Mouse (Mus musculus) midbrain, embryonic 10.5 days (tissue): ENCODE results near the gene Hus1b. TPM values are rescaled to one million over a fixed set of nuclear protein-coding genes. Genes with fewer than 3 reads are reported as not detected.
A peak's percentile ranks its signal among the peaks of the same experiment; 100 is the strongest.

Experiments used
- DNase-seq: peaks from one replicate; pipeline ENCODE4 v3.0.0-alpha.2; 2017; ENCODE audit warnings: low spot score
- H3K27ac ChIP-seq: fragments of 300-500 bp; sonication (generic); replicated peaks from 2 replicates; pipeline ENCODE4 v1.5.1; 2016; ENCODE audit warnings: mild to moderate bottlenecking
- H3K27me3 ChIP-seq: fragments of 300-500 bp; sonication (generic); 2 replicates; pipeline ENCODE4 v1.6.1; 2016; ENCODE audit warnings: low read depth, mild to moderate bottlenecking; ENCODE audit not compliant: poor library complexity, severe bottlenecking
- H3K36me3 ChIP-seq: fragments of 300-500 bp; sonication (generic); 2 replicates; pipeline ENCODE4 v1.6.1; 2016; ENCODE audit warnings: mild to moderate bottlenecking, moderate library complexity
- H3K4me1 ChIP-seq: fragments of 300-500 bp; sonication (generic); 2 replicates; pipeline ENCODE4 v1.6.1; 2016
- H3K4me3 ChIP-seq: fragments of 300-500 bp; sonication (generic); 2 replicates; pipeline ENCODE4 v1.5.1; 2016; ENCODE audit warnings: mild to moderate bottlenecking, moderate library complexity
- H3K9me3 ChIP-seq: fragments of 300-500 bp; sonication (generic); replicated peaks from 2 replicates; pipeline ENCODE4 v1.6.1; 2016; ENCODE audit warnings: mild to moderate bottlenecking
- WGBS: fragments of 180-500 bp; shearing (Covaris S2); methylation state at CpG from one replicate; pipeline ENCODE4 v1.1.7; 2016; 5-methylcytosine and 5-hydroxymethylcytosine counted together
- polyA plus RNA-seq: library from polyadenylated mRNA; unstranded; fragments of >200 nt; fragmentation: Nextera tagmentation; extraction: Ambion mirVana; gene quantifications from 2 replicates; pipeline ENCODE4 v1.2.1, GENCODE M21; 2016

The Hus1b gene
- polyA plus RNA-seq, 1 experiment from 2014 or later = 0.10 TPM

- Histone ChIP-seq H3K27me3 (no peaks in the 10 kb centered on the region), H3K27ac (no peak overlapping the region), H3K36me3 (peaks cover 5% of the 10 kb centered on the region; the same call in 1 of the 2 replicates), H3K4me3 (no peak overlapping the region), H3K4me1 (no peaks in the 10 kb centered on the region), H3K9me3 (no peaks in the 10 kb centered on the region)
- 83% methylated on average over 6 of the region's 6 CpGs for WGBS
- DNase-seq = no peak
Observed at GRCm38 (mm10) chr13:30932972-30933371, 14.6 kb downstream of the Hus1b start.

GRCm38 (mm10) chr13:30931613-30932012 is 15.9 kb downstream of the Hus1b start:
- no peaks in the 10 kb centered on the region for H3K9me3 ChIP-seq
- DNase-seq = no peak
- H3K4me1 ChIP-seq = no peaks in the 10 kb centered on the region
- H3K4me3 ChIP-seq = no peak overlapping the region
- peaks cover 5% of the 10 kb centered on the region; the same call in 1 of the 2 replicates for H3K36me3 ChIP-seq
- WGBS = 88% methylated on average over 4 of the region's 4 CpGs
- no peak overlapping the region for H3K27ac ChIP-seq
- no peaks in the 10 kb centered on the region for H3K27me3 ChIP-seq

GRCm38 (mm10) chr13:30929119-30929518 is 18.4 kb downstream of the Hus1b start:
- Histone ChIP-seq H3K27me3 (no peaks in the 10 kb centered on the region), H3K9me3 (no peaks in the 10 kb centered on the region), H3K4me3 (no peak overlapping the region), H3K36me3 (peaks cover 12% of the 10 kb centered on the region; the same call in 1 of the 2 replicates), H3K27ac (no peak overlapping the region), H3K4me1 (no peaks in the 10 kb centered on the region)
- 84% methylated on average over 2 of the region's 2 CpGs for WGBS
- no peak for DNase-seq

- Histone ChIP-seq H3K27ac (no peak overlapping the region), H3K36me3 (peaks cover 15% of the 10 kb centered on the region; the same call in 1 of the 2 replicates), H3K4me1 (no peaks in the 10 kb centered on the region), H3K27me3 (no peaks in the 10 kb centered on the region), H3K4me3 (no peak overlapping the region), H3K9me3 (no peaks in the 10 kb centered on the region)
- WGBS = 92% methylated on average over 6 of the region's 6 CpGs
- DNase-seq = no peak
Observed at GRCm38 (mm10) chr13:30924269-30924668, 23.3 kb downstream of the Hus1b start.

GRCm38 (mm10) chr13:30921914-30922313 is 25.6 kb downstream of the Hus1b start:
- Histone ChIP-seq H3K27me3 (no peaks in the 10 kb centered on the region), H3K9me3 (no peaks in the 10 kb centered on the region), H3K27ac (no peak overlapping the region), H3K36me3 (peaks cover 15% of the 10 kb centered on the region; the same call in 1 of the 2 replicates), H3K4me1 (no peaks in the 10 kb centered on the region), H3K4me3 (no peak overlapping the region)
- DNase-seq = no peak
- 92% methylated on average over 4 of the region's 4 CpGs for WGBS

GRCm38 (mm10) chr13:30913757-30914156 is 33.8 kb downstream of the Hus1b start:
- Histone ChIP-seq H3K27ac (no peak overlapping the region), H3K36me3 (no peaks in the 10 kb centered on the region), H3K4me3 (no peak overlapping the region), H3K4me1 (peaks cover 14% of the 10 kb centered on the region), H3K9me3 (no peaks in the 10 kb centered on the region), H3K27me3 (no peaks in the 10 kb centered on the region)
- DNase-seq = no peak

- no peaks in the 10 kb centered on the region for H3K27me3 ChIP-seq
- WGBS = 24% methylated on average over 4 of the region's 4 CpGs
- H3K9me3 ChIP-seq = no peaks in the 10 kb centered on the region
- peaks cover 14% of the 10 kb centered on the region for H3K4me1 ChIP-seq
- H3K36me3 ChIP-seq = no peaks in the 10 kb centered on the region
- peak; percentile 24 for DNase-seq
- H3K4me3 ChIP-seq = no peak overlapping the region
- 0 out of 2 replicates have a peak overlapping the region, but pooled peaks have one; percentile 24 for H3K27ac ChIP-seq
Observed at GRCm38 (mm10) chr13:30913028-30913427, 34.5 kb downstream of the Hus1b start.

GRCm38 (mm10) chr13:30911931-30912625 is 35.5 kb downstream of the Hus1b start:
- Histone ChIP-seq H3K36me3 (no peaks in the 10 kb centered on the region), H3K4me1 (peaks cover 23% of the 10 kb centered on the region), H3K27ac (no peak overlapping the region), H3K9me3 (no peaks in the 10 kb centered on the region), H3K4me3 (no peak overlapping the region), H3K27me3 (no peaks in the 10 kb centered on the region)
- no peak for DNase-seq
- 80% methylated on average over 5 of the region's 5 CpGs for WGBS

- Histone ChIP-seq H3K36me3 (no peaks in the 10 kb centered on the region), H3K4me3 (no peak overlapping the region), H3K27ac (no peak overlapping the region), H3K9me3 (no peaks in the 10 kb centered on the region), H3K4me1 (peaks cover 30% of the 10 kb centered on the region), H3K27me3 (no peaks in the 10 kb centered on the region)
- 86% methylated on average over 5 of the region's 5 CpGs for WGBS
- DNase-seq = no peak
Observed at GRCm38 (mm10) chr13:30910889-30911288, 36.7 kb downstream of the Hus1b start.

- H3K27ac ChIP-seq = no peak overlapping the region
- WGBS = 67% methylated on average over 2 of the region's 2 CpGs
- no peaks in the 10 kb centered on the region for H3K27me3 ChIP-seq
- peaks cover 24% of the 10 kb centered on the region for H3K36me3 ChIP-seq
- H3K4me3 ChIP-seq = no peak overlapping the region
- H3K9me3 ChIP-seq = no peaks in the 10 kb centered on the region
- DNase-seq = no peak
- H3K4me1 ChIP-seq = peaks cover 31% of the 10 kb centered on the region
Observed at GRCm38 (mm10) chr13:30902286-30902685, 45.3 kb downstream of the Hus1b start.

- 88% methylated on average over 7 of the region's 7 CpGs for WGBS
- Histone ChIP-seq H3K9me3 (no peaks in the 10 kb centered on the region), H3K4me3 (no peak overlapping the region), H3K36me3 (peaks cover 24% of the 10 kb centered on the region), H3K27me3 (no peaks in the 10 kb centered on the region), H3K4me1 (peaks cover 29% of the 10 kb centered on the region), H3K27ac (no peak overlapping the region)
- DNase-seq = no peak
Observed at GRCm38 (mm10) chr13:30901387-30902041, 46.0 kb downstream of the Hus1b start.
